Mouse (Mus musculus): ENCODE measurements around the gene Gm20683. TPM values are rescaled to one million over a fixed set of nuclear protein-coding genes. Genes with fewer than 3 reads are reported as not detected.
"Not testable (repeated sequence)": the region's sequence is repeated elsewhere in the genome, so short reads cannot be mapped to it uniquely, and the experiment has no call there.

The Gm20683 gene
- polyA plus RNA-seq, 1 experiment from 2014 or later: 0.86 TPM

DNA sequence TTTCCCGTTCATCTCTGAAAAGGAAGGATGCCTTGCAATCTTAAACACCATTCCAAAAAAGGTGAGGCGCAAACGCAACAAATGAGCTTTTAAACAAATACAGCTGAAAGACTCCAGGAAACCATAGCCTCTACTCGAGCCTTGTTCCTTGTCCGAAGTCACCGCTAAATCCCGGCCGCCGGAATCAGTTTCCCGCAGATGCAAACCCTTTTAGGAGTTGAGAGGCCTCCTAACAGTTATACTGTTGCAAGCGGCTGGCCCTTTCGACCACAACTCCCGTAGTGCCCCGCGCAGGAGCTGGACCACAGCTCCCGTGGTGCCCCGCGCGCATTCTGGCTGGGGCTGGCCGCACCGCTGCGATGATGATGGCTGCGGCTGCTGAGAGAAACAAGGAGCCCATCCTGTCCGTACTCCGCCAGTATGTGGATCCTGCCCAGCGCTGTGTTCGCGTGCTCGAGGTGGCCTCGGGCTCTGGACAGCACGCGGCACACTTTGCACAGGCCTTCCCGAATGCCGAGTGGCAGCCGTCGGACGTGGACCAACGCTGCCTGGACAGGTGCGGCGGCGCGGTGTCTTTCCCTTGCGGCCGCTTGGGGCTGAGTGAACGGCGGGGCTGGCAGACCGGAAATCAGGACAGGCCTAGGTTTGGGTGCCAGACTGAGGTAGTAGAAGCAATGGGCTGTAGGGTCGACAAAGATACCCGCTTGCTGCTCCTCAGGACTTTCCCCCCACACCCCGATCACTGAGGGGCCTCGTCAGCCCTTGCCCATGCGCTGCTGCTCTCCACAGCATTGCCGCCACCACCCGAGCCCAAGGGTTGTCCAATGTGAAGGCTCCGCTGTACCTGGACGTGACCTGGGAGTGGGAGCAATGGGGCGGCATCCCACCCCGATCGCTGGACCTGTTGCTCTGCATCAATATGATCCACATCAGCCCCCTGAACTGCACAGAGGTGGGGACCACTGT, 33.9 kb upstream of the Gm20683 start:
- Histone ChIP-seq H3K27ac (ENCODE audit: low read length) (peak overlapping the region; percentile 78), H3K4me2 (replicated peaks; ENCODE audit: low read depth, low read length) (peak overlapping the region; percentile 81), H3K4me1 (ENCODE audit: insufficient read depth, low read depth, low read length) (peaks cover 6% of the 10 kb centered on the region; the same call in 1 of the 2 replicates), H3K36me3 (ENCODE audit: insufficient read depth, low read length) (no peaks in the 10 kb centered on the region), H3K27me3 (replicated peaks; ENCODE audit: insufficient read depth, low read length) (no peaks in the 10 kb centered on the region), H3K4me3 (ENCODE audit: low read depth, low read length) (peak overlapping the region; percentile 68), H3K9ac (replicated peaks; ENCODE audit: low read depth) (peak overlapping the region; percentile 48), H3K9me3 (ENCODE audit: low read length) (no peaks in the 10 kb centered on the region)
- WGBS: under 1% methylated on average over 59 of the region's 59 CpGs
- TF ChIP-seq CTCF (IDR thresholded peaks at IDR 0.05) (peak; percentile 23), EP300 (IDR thresholded peaks at IDR 0.05) (no peak)
- peak; percentile 93 for DNase-seq (ENCODE audit: low spot score)
- ATAC-seq: peak; percentile 94

DNA sequence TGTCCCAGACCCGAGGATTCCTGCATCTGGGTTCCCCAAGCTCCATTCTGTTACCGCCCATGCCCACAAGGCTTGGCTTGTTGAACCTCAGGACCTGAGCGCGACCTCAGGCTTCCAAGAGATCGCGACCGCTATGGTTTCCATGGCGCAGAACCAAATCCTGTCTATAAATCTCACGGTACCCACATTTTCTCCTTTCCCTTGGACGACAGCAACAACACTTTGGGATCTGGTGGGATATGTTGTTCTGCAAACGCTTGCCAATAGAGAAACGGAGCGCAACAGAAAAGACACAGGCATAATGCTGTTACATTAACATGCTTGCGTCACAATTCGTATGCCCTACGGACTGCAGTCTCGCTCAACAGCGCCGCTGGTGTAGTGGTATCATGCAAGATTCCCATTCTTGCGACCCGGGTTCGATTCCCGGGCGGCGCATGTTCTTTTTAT, 33.2 kb upstream of the Gm20683 start, which contains the start of gene Mettl26:
Mettl26 (plus strand) TSS at position 354 of the 450 bp plus-strand sequence.
- Histone ChIP-seq H3K27me3 (replicated peaks; ENCODE audit: insufficient read depth, low read length) (no peaks in the 10 kb centered on the region), H3K4me3 (ENCODE audit: low read depth, low read length) (peak within 1 kb of the TSS; percentile 68), H3K36me3 (ENCODE audit: insufficient read depth, low read length) (no peaks in the 10 kb centered on the region), H3K4me2 (replicated peaks; ENCODE audit: low read depth, low read length) (peak within 1 kb of the TSS; percentile 81), H3K9ac (replicated peaks; ENCODE audit: low read depth) (peak within 1 kb of the TSS; percentile 48), H3K27ac (ENCODE audit: low read length) (peak within 1 kb of the TSS; percentile 78), H3K9me3 (ENCODE audit: low read length) (no peaks in the 10 kb centered on the region), H3K4me1 (ENCODE audit: insufficient read depth, low read depth, low read length) (peaks cover 6% of the 10 kb centered on the region; the same call in 1 of the 2 replicates)
- DNase-seq (ENCODE audit: low spot score) (peak; percentile 88), ATAC-seq (peak; percentile 80)
- TF ChIP-seq EP300 (IDR thresholded peaks at IDR 0.05): no peak
- TF ChIP-seq CTCF (IDR thresholded peaks at IDR 0.05): peak; percentile 46
- WGBS: 0% methylated on average over 25 of the region's 25 CpGs

DNA sequence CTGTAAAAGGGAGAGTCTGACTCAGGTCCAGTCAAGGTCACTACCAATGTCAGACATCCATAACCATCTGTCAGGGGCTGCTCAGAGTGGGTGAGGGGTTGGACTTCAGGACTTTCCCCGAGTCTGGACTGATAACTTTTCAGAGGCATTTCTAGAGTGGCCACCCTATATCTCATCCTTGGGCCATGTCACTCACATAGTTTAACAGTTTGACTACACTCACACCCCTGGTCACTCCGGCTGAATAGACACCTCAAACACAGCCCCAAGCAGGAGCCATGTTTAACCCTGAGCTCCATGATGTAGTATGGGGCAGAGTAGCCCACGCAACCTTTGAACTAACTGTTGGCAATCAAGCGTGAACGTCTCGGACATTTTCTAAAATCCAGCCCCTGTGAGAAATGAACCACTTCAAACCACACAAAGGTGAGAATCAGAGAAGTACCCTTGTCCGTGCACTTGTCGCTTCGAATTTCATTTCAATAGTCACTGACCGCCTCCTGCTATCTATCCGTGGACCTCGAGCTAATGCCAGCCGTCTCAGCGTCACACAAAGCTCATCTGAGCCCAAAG, 32.7 kb upstream of the Gm20683 start:
- TF ChIP-seq CTCF (IDR thresholded peaks at IDR 0.05) (no peak), EP300 (IDR thresholded peaks at IDR 0.05) (no peak)
- peak overlapping the region; percentile 54 for H3K27ac ChIP-seq (ENCODE audit: low read length)
- peak overlapping the region; percentile 48 for H3K9ac ChIP-seq (replicated peaks; ENCODE audit: low read depth)
- H3K4me3 ChIP-seq (ENCODE audit: low read depth, low read length): peak overlapping the region; percentile 68
- H3K27me3 ChIP-seq (replicated peaks; ENCODE audit: insufficient read depth, low read length): no peaks in the 10 kb centered on the region
- H3K9me3 ChIP-seq (ENCODE audit: low read length): no peaks in the 10 kb centered on the region
- ATAC-seq (no peak), DNase-seq (ENCODE audit: low spot score) (no peak)
- H3K36me3 ChIP-seq (ENCODE audit: insufficient read depth, low read length): no peaks in the 10 kb centered on the region
- 4% methylated on average over 14 of the region's 14 CpGs for WGBS
- peak overlapping the region; percentile 81 for H3K4me2 ChIP-seq (replicated peaks; ENCODE audit: low read depth, low read length)
- H3K4me1 ChIP-seq (ENCODE audit: insufficient read depth, low read depth, low read length): peaks cover 6% of the 10 kb centered on the region; the same call in 1 of the 2 replicates

DNA sequence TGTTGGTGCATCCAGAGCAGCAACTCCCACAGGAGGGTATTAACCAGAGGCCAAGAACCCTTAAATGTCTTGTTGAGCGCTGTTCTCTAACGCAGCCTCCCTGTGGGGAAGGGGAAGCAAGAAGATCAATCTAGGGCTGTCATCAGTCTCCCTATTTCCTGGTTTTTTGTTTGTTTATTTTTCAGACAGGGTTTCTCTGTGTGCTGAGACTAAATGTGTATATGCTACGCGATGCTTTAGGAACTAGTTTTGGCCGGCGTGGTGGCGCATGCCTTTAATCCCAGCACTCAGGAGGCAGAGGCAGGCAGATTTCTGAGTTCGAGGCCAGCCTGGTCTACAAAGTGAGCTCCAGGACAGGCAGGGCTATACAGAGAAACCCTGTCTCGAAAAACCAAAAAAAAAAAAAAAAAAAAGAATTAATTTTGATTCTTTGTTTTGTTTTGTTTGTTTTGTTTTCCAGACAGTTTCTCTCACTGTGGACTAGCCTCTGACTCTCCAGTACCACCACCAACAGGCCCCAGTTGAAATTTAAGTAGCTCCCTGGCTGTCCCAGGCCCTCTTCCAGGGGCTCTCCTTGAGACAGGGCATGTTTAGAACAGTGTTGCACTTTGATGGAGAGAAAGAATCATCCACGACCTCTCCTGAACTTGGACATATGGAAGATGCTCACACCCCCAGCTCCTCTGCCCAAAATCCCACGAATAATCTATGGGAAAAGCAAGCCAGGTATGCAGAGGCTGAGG, 32.0 kb upstream of the Gm20683 start:
- Histone ChIP-seq H3K27ac (ENCODE audit: low read length) (no peak overlapping the region), H3K4me2 (replicated peaks; ENCODE audit: low read depth, low read length) (no peak overlapping the region), H3K4me3 (ENCODE audit: low read depth, low read length) (no peak overlapping the region), H3K9ac (replicated peaks; ENCODE audit: low read depth) (no peak overlapping the region), H3K27me3 (replicated peaks; ENCODE audit: insufficient read depth, low read length) (no peaks in the 10 kb centered on the region), H3K36me3 (ENCODE audit: insufficient read depth, low read length) (no peaks in the 10 kb centered on the region), H3K4me1 (ENCODE audit: insufficient read depth, low read depth, low read length) (peaks cover 6% of the 10 kb centered on the region; the same call in 1 of the 2 replicates), H3K9me3 (ENCODE audit: low read length) (no peaks in the 10 kb centered on the region)
- WGBS: 64% methylated on average over 11 of the region's 11 CpGs
- no peak for TF ChIP-seq EP300 (IDR thresholded peaks at IDR 0.05)
- TF ChIP-seq CTCF (IDR thresholded peaks at IDR 0.05): no peak
- DNase-seq (ENCODE audit: low spot score): no peak
- ATAC-seq: no peak

DNA sequence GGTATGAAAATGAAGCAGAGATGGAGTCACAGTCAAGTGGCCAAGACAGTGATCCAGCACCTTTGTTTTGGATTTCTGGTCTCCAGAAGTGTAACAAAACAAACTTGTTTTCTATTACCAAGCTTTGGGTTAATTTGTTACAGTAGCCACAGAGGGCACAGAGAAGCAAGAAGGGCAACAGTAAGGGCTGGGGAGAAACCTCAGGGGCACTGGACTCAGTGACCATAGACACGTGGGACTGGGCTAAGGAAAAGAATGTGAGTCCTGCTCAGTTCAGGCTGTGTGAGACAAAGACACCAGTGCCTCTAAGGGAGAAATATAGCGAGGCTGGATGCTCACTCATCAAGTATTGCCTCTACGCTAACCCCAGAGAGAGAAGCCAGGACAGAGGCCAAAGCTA, 31.1 kb upstream of the Gm20683 start:
- no peak overlapping the region for H3K4me2 ChIP-seq (replicated peaks; ENCODE audit: low read depth, low read length)
- H3K27me3 ChIP-seq (replicated peaks; ENCODE audit: insufficient read depth, low read length): no peaks in the 10 kb centered on the region
- H3K4me3 ChIP-seq (ENCODE audit: low read depth, low read length): no peak overlapping the region
- H3K27ac ChIP-seq (ENCODE audit: low read length): no peak overlapping the region
- WGBS: 71% methylated on average over 3 of the region's 3 CpGs
- TF ChIP-seq CTCF (IDR thresholded peaks at IDR 0.05) (no peak), EP300 (IDR thresholded peaks at IDR 0.05) (no peak)
- H3K9ac ChIP-seq (replicated peaks; ENCODE audit: low read depth): no peak overlapping the region
- H3K36me3 ChIP-seq (ENCODE audit: insufficient read depth, low read length): no peaks in the 10 kb centered on the region
- peaks cover 6% of the 10 kb centered on the region; the same call in 1 of the 2 replicates for H3K4me1 ChIP-seq (ENCODE audit: insufficient read depth, low read depth, low read length)
- no peak for ATAC-seq
- no peaks in the 10 kb centered on the region for H3K9me3 ChIP-seq (ENCODE audit: low read length)
- no peak for DNase-seq (ENCODE audit: low spot score)

DNA sequence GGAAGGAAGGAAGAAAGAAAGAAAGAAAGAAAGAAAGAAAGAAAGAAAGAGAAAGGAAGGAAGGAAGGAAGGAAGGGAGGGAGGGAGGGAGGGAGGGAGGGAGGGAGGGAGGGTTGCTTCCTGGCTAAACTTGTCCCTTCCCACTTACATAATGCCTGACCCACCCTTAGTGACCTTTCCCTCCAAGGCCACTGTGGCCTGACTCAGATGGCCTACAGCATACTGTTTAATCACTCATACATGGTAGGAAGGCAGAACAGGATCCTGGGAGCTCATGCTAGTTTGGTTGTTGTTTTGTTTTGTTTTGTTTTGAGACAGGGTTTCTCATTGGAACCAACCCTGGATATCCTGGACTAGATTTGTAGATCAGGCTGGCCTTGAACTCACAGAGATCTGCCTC, 30.0 kb upstream of the Gm20683 start:
- H3K9ac ChIP-seq (replicated peaks; ENCODE audit: low read depth); H3K4me2 ChIP-seq (replicated peaks; ENCODE audit: low read depth, low read length); H3K9me3 ChIP-seq (ENCODE audit: low read length); DNase-seq (ENCODE audit: low spot score); H3K4me3 ChIP-seq (ENCODE audit: low read depth, low read length); H3K27me3 ChIP-seq (replicated peaks; ENCODE audit: insufficient read depth, low read length); ATAC-seq; H3K36me3 ChIP-seq (ENCODE audit: insufficient read depth, low read length); H3K4me1 ChIP-seq (ENCODE audit: insufficient read depth, low read depth, low read length); H3K27ac ChIP-seq (ENCODE audit: low read length): not testable (repeated sequence)

All from lung, postnatal 0 days (tissue).